Mouse (Mus musculus): ENCODE measurements at regions not wholly inside any gene's neighbourhood (a gene's known extent, or its start where the extent isn't known, plus 50 kb on each side); places are given as distances from the start of the nearest gene placed in this dataset.

DNA sequence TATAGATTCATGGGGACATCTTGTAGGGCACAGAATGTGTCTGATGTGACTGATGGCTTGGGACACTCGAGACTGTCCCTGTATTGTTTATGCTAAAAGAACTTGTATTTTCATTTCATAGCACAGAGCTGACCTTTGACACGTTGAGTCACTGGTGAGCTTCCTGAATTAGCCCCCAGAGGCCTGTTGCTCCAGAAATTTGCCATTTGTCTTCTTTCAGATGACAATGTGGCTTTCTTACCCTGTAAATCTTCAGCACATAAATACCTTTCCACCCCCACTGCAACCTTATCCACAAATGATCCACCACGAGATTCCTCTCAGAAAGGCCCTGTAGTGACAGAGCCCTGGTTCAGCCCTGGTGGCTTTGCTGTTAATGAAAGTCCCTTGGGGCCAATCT is 335.5 kb upstream of the Zfp637 start:
- DNase-seq (ENCODE audit: low spot score), result no peak

DNA sequence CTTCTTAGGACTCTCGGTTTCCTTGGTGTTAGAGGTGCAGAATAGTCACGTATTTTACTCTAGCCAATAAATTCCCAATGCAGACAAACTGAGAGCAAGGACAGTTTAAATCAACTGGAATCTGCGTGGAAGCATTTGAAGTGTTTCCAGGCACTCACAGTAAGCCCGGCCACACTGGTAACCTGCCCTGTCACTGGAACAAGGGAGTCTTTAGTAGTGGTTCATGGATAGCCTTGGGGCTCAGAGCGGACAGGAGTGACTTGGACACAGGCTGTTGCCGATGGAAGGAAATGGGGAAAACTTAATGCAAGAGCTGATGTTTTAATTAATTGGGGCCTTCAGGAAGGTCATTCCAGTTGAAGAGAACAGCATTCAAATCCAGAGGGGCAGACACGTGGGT is 334.4 kb upstream of the Zfp637 start:
- DNase-seq (ENCODE audit: low spot score), result no peak

DNA sequence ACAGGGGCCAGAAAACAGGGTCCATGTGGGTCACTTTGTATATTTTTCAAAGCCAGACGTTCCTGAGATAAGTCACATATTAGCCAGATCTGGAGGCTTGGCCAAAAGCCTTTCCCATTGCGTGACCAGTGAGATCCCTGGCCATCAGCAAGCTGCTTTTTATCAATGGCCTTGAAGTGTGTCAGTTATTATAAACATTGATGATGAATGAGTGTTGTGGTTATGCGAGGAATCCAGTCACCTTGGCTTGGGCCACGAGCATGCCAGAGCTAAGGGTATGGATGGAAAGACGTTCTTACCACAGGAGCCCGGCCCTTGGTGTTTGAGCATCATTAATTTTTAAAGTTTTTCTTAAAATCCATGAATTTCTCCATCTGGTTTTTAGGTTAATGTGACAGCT is 332.1 kb upstream of the Zfp637 start:
- DNase-seq (ENCODE audit: low spot score), result no peak

DNA sequence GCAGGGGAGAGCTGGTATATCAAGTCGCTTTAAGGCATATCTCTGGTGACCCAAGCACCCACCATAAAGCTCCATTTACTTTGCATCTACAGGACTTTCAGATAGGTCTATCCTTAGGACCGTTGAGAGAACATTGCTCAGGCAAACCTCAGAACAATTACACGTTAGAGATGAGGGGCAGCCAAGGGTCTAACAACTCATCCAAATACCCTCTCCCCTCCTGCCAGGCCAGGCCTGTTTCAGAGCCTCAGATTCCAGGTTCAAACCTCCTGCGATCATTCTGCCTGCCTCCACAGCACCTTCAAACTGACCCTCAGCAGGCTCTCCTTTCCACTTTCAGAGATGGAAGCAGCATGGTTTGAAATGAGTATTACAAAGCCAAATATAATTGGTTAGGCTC is 331.0 kb upstream of the Zfp637 start:
- no peak for DNase-seq (ENCODE audit: low spot score)

DNA sequence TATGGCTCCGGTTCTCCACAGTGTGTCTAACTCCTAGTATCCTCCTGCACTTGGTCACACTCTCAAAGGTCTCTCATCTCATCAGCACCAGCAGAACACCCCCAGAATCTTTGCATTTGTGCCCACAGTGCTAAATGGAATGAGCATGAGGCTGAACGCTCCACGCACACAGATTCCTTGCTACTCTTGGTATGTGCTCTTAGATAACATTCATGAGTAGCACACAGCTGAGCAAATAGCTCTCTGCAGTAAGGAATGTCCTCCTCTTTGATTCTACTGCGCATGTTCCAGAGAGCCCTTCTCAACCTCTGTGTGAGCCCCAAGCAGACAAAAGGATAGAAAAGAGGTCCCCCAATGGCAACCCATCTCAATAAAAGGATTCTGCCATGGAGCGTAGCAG is 326.1 kb upstream of the Zfp637 start:
- DNase-seq (ENCODE audit: low spot score), result no peak

DNA sequence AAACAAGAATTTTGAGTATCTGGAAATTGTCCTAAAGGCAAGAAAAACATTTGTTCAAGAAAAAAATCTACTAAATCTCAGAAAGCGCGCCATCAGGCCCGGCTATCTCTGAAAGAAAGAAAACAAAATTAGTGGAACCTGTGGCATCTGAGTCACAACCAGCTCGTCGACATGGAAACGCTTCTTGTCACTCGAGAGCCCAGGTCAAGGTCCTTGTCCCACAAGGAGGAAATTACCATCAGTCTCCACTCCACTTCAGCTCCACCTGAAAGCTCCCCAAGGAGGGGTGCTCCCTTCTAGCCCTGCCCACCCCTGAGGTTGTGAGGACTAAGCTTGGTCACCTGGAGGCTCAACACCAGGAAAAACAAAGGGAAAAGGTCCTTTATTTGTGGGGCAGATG is 324.1 kb upstream of the Zfp637 start:
- no peak for DNase-seq (ENCODE audit: low spot score)

DNA sequence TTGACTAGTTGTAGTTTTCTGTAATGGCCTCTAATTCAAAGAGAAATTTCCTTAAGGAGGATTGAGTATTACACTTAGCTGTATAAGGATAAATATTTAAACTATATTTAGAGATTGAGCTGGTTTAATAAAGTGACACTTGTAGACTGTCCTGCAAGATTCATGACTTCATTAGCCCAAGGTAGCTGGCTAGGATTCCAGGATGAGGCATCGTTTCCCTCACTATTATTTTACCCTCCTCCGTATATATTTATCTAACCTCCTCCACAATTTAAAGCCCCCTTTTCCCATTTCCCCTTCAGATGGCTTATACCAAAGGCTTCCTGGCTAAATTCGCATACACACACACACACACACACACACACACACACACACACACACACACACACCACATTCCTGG is 322.0 kb upstream of the Zfp637 start:
- DNase-seq (ENCODE audit: low spot score), result no peak

DNA sequence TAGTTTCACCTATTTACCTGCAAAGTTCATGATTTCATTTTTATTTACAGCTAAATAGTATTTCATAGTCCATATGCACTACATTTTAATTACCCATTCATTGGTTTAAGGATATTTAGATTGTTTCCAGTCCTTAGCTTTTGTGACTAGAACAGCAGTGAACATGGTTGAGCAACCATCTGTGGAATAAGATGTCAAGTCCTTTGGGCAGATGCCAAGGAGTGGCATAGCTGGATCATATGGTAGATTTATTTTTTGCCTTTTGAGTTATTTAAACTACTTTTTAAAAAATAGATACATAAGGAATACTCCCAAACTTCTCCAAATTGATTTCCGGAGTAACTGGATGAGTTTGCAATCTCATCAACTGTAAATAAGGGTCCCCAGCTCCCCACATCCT is 321.5 kb upstream of the Zfp637 start:
- no peak for DNase-seq (ENCODE audit: low spot score)

DNA sequence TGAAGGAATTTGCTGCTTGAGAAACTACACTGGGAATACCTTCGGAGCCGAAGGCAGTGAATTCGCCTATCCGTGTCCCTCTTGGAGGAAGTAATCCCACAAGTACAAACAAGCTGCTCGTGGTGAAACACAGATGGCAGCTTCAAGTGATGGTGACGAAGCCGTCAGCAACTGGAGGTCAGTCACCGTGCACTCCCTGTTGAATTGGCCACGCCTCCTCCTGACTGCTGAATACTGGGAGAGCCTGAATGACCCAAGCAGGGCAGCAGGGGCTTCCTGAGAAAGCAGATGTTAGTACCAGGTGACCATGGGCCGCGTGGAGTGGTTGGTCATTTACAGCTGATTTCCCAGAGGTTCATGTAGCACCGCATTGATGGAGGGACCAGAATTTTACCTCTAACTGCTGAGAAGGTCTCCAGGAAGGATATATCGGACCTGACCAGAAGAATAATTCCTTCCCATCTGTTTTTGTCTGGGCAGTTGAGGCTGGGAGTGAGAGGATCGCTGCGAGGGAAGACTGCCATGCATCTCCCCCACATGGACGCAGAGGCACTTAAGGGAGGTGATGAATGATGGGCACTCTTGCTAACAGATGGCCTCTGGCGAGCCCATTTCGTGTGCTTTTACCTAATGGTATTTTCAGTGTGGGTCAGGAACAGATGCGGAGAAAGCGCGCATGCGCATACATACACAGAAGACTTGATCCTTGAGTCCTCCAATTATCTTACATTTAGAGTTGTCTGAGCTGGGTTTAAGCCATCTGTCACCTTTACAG is 314.6 kb upstream of the Zfp637 start:
- no peak for DNase-seq (ENCODE audit: low spot score)

DNA sequence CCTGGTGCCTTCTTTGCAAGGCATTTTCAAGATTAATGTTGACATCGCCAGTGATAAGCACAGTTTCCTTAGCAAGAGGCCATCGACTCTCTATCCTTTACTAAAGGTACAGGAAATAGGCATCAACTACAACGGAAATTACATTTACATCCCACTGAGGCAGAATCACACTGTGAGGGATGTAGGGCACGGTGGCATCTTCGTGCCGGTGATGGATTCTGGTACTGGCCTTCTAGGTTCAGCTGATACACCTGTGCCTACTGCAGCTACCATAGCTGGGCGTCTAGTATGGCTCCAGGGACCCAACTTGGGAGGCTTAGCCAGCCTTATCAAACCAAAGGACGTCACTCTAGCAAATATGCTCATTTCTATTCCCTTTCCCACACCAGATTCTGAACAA is 313.5 kb upstream of the Zfp637 start:
- DNase-seq (ENCODE audit: low spot score), result no peak

DNA sequence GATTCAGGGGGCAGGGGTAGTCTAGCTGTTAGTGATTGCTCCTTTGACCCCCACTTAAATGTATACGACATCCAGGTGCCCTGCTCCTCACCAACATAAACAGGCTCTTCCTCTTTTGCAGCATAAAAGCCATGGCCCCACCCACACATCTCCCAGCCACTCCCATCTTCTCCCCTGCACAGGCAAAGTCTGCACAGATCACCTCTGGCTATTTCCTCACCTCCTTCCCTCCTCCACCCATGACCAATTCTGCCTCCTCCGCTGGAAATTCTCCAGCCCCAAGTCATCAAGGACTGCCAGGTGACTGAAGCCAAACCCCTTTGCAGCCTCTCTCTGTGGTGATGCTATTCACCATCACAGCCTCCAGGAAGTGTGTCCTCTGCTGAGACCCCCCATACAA is 306.8 kb upstream of the Zfp637 start:
- DNase-seq (ENCODE audit: low spot score), result no peak

DNA sequence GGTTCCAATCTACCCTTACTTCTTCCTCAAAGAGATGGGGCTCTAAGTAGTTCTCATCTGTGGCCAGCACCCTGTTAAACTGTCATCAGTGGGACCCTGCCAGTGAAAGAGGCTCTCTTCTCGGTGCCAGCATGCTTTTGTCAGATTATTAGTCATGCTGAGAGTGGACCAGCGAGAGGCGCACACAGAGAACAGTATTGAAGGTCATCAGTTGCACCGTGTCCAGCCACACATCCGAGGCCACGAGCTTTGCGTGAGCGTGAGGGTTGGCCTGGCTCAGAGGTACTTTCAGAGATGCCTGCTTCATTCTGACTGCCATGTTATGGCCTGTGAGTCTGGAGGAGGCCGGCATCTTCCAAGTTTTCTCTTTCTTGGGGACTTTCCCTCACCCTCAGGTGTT is 306.0 kb upstream of the Zfp637 start:
- DNase-seq (ENCODE audit: low spot score), result no peak

DNA sequence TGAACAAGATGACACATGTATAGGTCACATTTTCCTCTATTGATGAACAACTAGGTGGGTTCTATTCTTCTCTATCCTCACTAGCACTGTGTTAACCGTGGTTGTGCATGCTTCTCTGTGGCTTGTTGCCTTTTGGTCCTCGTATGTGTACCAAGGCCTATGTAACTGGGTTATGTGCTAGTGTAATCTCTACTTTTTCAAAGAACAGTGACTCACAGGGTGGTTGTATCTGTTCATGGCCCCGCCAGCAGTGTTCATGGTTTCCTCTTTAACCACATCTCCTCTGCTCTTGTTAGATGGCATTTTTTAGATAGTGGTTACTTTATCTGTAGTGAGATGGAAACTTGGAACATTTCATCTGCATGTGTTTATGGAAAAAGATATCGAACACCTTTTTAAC is 304.9 kb upstream of the Zfp637 start:
- DNase-seq (ENCODE audit: low spot score), result no peak

DNA sequence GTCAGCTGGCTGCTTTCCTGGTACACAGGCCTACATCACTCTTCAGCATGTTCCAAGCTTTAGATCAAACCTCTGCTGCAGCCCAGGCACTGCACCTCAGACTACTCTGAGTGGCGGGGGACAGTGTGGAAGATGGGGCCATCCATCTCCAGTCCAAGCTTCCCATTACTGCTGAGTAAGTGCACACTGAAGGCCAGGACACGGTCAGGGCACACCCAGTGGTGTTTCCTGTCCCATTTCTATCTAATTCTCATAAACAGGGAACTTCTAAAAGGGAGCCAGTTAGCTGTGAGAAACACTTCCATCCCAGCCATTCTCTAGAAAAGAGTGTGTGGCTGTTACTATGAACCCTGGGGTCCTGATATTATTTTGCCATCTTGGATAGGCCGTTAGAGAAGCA is 298.5 kb upstream of the Zfp637 start:
- DNase-seq (ENCODE audit: low spot score), result no peak

DNA sequence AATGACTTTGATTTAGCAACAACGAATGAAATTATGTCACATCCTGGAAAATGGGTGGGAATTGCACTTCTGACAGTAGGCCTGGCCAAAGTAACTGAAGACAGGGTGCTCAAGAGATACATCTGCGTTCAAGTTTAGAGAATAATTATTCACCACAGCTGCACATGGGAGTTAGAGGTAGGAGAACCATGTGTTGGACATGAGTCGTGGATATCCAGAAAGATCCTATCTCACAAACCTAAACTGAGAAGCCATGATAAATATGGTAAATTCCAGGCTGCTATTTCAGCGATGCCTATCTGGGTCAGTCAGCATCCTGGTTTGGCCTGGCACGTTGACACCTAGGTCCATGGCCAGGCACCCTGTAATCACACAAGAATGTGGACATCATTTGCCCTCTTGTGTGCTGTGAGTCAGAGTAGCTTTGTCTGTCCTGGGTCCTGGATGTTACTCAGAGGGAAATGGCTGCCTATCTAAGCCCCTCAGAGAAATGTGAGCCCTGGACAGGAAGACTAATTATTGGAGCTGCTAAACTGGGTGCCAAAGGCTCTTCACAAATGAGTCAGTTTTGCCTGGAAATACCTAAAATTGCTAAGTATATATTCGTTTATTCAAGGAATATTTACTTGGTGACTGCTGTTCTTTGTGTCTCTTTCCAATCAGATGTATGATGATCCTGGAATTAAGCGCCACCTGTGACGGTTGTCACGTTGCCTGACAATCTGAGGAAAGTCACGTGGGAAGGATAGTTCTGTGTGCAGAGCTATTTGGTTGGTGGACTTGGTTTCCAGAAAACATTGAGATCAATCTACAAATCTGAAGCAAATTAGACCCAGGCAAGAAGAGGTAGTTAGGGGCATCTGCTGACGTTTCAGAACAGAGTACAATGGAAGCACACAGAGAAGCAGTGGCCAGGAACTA is 296.4 kb upstream of the Zfp637 start:
- no peak for DNase-seq (ENCODE audit: low spot score)

DNA sequence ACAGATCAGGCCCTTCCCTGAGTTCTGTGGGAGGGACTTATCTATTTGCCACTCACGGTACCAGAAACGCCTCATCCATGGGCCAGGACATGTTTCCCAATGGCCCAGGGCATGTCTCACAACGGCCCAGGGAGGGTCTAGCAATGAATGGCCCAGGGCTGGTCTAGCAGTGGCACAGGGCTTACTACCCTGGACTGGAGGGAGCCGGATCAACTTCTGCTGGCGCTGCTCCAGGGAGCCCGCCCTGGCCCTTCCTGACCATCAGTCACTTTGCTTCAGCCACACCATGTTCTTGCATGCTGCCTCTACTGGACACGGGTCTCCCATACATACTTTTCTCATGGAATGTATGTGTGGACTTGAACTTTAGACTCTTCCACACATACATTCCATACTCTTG is 290.1 kb upstream of the Zfp637 start:
- no peak for DNase-seq (ENCODE audit: low spot score)

DNA sequence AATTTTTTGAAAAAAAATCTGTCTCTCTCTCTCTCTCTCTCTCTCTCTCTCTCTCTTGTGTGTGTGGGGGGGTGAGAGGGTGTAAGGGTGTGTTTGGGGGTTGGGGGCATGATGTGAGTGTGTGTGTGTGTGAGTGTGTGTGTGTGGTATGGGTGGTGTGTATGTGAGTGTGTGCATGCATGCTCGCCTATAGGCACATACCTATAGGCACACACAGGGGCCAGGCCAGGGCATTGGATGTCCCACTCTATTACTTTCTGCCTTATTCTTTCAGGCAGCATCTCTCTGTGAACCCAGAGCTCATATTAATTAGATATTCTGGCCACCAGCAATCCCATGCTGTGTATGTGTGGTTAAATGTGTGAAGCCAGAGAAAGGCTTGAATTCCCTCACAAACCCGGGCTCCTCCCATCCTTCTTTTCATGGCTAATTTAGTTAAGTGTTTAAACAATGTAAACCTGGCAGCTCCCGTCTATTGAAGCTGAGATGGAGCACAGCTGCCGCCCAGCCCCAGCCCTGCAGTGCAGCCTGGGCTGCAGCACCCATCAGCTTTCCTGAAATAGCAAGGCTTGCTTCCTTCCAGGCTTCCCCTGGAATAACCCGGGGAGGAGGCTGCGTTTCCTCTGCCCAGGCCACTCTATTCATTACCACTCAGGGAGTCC is 288.8 kb upstream of the Zfp637 start:
- no peak for DNase-seq (ENCODE audit: low spot score)

DNA sequence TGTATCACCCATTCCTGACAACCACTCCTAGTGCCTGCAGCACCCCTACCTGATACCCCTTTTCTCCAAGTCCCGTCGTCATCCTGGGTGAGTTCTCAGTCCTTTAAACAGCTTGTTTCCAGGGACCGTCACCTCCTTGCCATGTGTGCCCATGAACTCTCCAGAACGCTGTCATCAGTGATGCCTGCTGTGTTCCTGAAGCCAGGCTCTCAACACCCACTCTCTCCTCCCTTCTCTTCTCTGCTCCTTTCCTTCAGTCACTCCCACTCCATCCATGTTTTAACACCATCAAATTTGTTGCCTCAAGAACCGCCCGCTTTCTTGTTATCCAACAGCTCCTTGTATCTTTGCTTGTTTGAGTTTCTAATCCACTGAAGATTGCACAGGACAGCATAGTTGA is 277.8 kb upstream of the Zfp637 start:
- no peak for DNase-seq (ENCODE audit: low spot score)

DNA sequence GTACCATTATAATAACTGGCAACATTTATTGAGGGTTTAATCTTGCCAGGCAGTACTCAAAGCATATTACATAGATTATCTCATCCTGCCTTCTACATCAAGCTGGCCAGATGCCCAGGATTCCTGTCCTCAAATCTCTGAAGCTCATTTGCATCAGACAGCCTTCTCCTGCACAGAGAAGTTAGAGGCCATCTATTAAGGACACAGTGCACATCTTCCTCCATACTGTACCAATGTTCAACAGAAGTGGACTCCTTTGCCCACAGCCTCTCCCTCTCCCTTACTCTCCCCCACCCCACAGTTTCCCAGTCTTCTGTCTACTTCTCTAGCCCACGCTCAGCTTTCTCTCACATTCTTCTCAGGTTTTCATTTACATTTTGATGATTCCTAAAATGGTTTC is 277.3 kb upstream of the Zfp637 start:
- DNase-seq (ENCODE audit: low spot score), result no peak

DNA sequence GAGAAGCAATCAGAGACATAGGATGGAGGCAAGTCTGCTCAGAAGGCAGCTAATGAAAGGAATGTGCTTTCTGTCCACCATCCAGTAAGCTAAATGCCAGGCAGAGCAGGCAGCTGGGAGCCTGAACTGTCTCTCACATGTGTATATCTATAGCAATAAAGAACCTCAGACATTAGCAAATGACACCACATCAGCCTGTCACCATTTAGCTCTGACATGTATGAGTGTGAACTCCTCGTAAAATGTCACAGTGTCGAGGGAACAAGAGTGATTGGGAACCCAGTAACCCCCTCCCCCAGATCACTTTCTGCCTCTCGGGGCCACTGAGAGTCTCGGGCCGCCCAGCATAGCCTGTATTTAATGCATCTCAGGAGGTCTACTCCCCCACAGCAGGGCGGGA is 274.2 kb upstream of the Zfp637 start:
- DNase-seq (ENCODE audit: low spot score), result no peak

DNA sequence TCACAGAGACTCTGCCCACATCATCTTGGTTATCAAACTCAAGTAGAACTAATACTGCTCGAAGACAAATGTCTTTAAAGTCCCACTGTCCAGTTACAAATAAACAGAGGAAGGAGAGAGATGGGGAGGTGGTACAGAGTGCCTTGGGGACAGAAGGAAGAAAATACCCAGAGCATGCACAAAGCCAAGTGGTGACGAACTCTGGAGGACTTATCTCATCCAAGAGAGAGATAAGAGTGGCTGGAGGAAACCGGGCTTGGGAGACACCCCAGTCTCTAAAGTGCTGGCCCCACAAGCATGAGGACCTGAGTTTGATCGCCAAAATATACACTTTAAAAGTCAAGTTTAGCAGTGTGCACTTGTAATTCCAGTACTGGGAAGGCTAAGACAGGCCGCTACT is 273.3 kb upstream of the Zfp637 start:
- DNase-seq (ENCODE audit: low spot score), result no peak

DNA sequence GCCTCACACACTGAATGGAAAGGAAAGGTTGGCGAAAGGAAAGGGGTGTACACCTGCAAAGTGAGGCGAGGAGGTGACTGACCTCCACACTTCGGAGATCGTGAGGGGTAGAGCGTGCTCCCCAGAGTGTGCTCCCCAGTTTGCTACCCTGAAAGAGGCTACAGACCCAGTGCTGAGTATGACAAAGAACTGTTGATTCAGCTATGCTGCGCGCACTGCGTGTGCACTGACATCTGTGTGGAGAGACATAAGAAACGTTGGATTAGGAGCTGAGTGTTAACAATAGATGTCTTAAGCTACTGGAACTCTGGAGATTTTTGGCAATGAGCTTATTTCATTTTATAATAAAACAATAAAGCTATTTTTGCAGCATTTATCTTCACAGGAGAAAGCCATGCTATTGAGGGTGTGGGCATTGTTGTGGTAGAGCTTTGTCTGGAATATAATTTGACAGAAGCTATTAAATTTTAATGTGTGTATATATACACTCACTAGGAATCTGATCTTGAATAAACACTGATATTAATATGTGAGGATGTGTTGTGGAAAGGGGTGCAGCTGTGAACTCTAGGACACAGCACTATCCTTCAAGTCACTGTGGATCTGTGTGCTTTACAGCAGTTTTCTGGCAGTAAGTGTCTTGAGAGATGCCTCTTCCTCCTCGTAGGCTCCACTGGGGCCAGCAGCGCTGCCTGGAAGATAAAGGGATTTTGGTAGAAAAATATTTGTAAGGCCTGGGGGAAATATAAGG is 271.2 kb upstream of the Zfp637 start:
- no peak for DNase-seq (ENCODE audit: low spot score)
